In the genomic region with DNA sequence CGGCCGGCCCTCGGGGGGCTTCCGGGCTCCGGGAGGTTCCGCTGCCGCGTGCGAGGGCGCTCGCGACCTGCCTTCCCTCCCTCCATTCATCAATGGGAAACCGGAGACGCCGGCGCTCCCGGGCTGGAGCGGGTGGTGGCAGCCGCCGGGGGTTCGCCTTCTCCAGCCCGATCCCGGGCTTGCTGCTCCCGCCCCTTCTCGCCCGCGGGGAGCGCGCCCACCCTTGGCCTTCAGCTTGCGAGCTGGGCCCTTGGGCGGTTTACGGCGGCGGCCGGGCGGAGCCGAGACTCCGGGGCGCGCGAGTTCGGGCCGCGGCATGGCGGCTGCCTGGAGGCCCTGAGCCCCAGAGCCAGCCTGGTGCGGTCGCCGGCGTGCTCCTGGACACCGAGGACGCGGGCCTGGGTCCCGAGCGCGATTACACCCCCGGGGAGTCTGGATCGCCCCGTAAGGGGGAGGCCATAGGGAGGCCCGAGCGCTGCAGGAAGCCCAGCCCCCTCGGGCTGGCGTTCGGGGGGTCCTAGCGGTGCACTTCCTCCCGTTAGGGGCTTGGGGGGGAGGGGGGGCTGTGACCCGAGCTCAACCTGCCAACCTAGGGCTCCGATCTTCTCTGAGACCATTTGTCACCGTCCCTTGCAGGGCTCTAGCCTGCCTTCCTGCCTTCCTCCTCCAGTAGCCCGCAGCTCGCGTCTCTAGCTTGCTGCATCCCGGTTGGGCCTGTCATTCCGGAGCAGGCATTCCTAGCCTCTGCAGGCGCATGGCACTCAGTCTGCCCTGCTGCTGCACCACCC, we compare ENCODE assay signal across 8 mouse cellular contexts. TPM values are rescaled to one million over a fixed set of nuclear protein-coding genes. Genes with fewer than 3 reads are reported as not detected.
DNase-seq lines count a peak whose midpoint lies in the region; ATAC-seq lines count a peak whose summit lies in the region.

No protein-coding gene starts in this region.

- peak overlapping the region; percentile 97 for H3K27ac ChIP-seq in intestine, embryonic 15.5 days

- H3K27me3 ChIP-seq in intestine, embryonic 15.5 days (replicated peaks): no peaks in the 10 kb centered on the region

- WGBS in intestine, embryonic 15.5 days: under 1% methylated on average over 67 of the region's 74 CpGs

- H3K9me3 ChIP-seq in intestine, embryonic 15.5 days: no peaks in the 10 kb centered on the region

- peak; percentile 83 to 93 for DNase-seq in adrenal gland, adult (ENCODE audit: inconsistent age in 2 of 2, low spot score in 1 of 2)
- peak; percentile 78 for DNase-seq in embryo, embryonic 10 days (ENCODE audit: low spot score)
- DNase-seq in gastrocnemius, postnatal 36 days: peak; percentile 48 to 49
- DNase-seq in left cerebral cortex, postnatal 4 days: peak; percentile 70
- peak; percentile 73 for DNase-seq in mesoderm, embryonic 11.5 days (ENCODE audit: low read depth, low spot score)
- peak; percentile 75 for DNase-seq in right cerebral cortex, postnatal 4 days
- DNase-seq in urinary bladder, postnatal 4 days (ENCODE audit: low spot score in 2 of 2): peak; percentile 68 to 71

- peak overlapping the region; percentile 93 for H3K9ac ChIP-seq in intestine, embryonic 15.5 days

- H3K36me3 ChIP-seq in intestine, embryonic 15.5 days: no peaks in the 10 kb centered on the region

- intact Hi-C loops in gastrocnemius, postnatal 36 days (cut with DNase I): loop anchor here (5.0 kb wide), 1 partner anchor 103 kb away; no protein-coding TSS in a partner anchor
- intact Hi-C loops in left cerebral cortex, postnatal 4 days (cut with DNase I): loop anchor here (2.0 to 10.0 kb wide), 2 partner anchors 101 to 225 kb away; no protein-coding TSS in a partner anchor

- H3K4me1 ChIP-seq in intestine, embryonic 15.5 days (replicated peaks): peaks cover 12% of the 10 kb centered on the region

- H3K4me2 ChIP-seq in intestine, embryonic 15.5 days (replicated peaks): peak overlapping the region; percentile 66

- ATAC-seq in intestine, embryonic 15.5 days: peak; percentile 42

- H3K4me3 ChIP-seq in intestine, embryonic 15.5 days (replicated peaks): peak overlapping the region; percentile 84

RNA-seq across cellular contexts. Expression of gene Elovl6, which starts 1.8 kb away (rescaled TPM):
- under 1 TPM; 0.56 to 0.79 TPM for total RNA-seq in gastrocnemius, postnatal 36 days (2021)
- polyA plus RNA-seq in intestine, embryonic 15.5 days (2015; fragmentation: Nextera tagmentation; extraction: Ambion mirVana): 46.4 and 47.8 TPM in 2 replicates
- 10 to 100 TPM; 51.5 to 60.3 TPM for total RNA-seq in left cerebral cortex, postnatal 4 days (2021)

Comparison
In these comparisons a context has a peak if more than half of its experiments do, and no peak if none do; other contexts are left out.
1. Peak in every context shown above with its lines: DNase-seq, ATAC-seq, H3K4me3 ChIP-seq and H3K27ac ChIP-seq.
2. RNA of gene Elovl6, which starts 1.8 kb away (total RNA-seq): 51.5 to 60.3 TPM in left cerebral cortex, postnatal 4 days; 0.56 to 0.79 TPM in gastrocnemius, postnatal 36 days; every median in the first group is over 10 times any median in the second.